Mouse (Mus musculus) testis, adult 2 months (tissue): ENCODE data around the gene Anapc13.

Source experiments
- CTCF ChIP-seq: fragments of 200-500 bp; IDR thresholded peaks from 2 replicates; pipeline ENCODE4 v1.5.1; 2012; ENCODE audit warnings: low read depth, mild to moderate bottlenecking, inconsistent platforms, low read length, moderate library complexity; ENCODE audit not compliant: control insufficient read depth, insufficient read depth, insufficient replicate concordance
- POLR2A ChIP-seq: fragments of 200-500 bp; IDR thresholded peaks from 2 replicates; pipeline ENCODE4 v1.6.1; 2012; ENCODE audit warnings: low read depth, mild to moderate bottlenecking, inconsistent platforms, low read length, moderate library complexity; ENCODE audit not compliant: control insufficient read depth

DNA sequence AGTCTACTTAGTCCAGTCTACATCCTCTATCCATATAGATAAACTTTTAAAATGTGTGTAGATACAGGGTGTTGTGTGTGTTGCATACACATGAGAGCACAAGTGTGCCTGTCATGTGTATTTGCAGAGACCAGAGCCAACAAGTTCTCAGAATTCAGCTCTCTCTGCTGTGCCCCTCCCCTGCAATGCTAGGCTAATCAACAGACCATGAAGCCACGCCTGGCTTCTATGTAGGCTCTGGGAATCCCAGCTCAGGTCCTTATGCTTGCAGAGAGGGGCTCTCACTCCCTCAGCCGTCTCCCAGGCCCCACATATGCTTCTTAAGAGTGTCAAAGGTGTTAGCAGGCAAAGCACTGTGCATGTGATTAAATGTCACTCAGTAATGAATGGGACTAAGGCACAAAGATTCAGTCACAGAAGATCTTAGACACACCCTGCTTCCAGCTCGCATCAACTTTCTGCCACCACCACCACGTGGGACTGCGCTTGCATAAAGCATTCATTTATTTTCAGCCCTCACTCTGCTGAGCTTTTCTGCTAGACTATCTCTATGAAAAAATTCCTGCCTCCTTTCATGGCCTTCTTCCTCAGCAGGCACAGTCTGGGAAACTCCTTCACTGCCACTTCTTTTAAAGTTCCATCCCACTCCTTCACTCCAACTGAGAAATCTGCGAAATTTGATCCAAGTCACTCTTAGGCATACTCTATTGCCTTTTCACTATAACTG is 31.3 kb upstream of the Anapc13 start:
- TF ChIP-seq POLR2A (no peak), CTCF (no peak)
